Mouse (Mus musculus) ES-Bruce4 (cell line): ENCODE measurements around the gene Cpb1. TPM values are rescaled to one million over a fixed set of nuclear protein-coding genes. Genes with fewer than 3 reads are reported as not detected.

Experiments used
- H3K27ac ChIP-seq: 2 replicates; pipeline ENCODE4 v1.5.1; 2012; ENCODE audit warnings: low read length, inconsistent platforms; ENCODE audit not compliant: insufficient read depth
- H3K27me3 ChIP-seq: 2 replicates; pipeline ENCODE4 v1.6.1; 2012; ENCODE audit warnings: mild to moderate bottlenecking, low read length, inconsistent platforms; ENCODE audit not compliant: control insufficient read depth, poor library complexity, insufficient read depth, severe bottlenecking
- H3K36me3 ChIP-seq: 2 replicates; pipeline ENCODE4 v1.6.1; 2012; ENCODE audit warnings: inconsistent platforms, mild to moderate bottlenecking, low read length, moderate library complexity; ENCODE audit not compliant: control insufficient read depth, poor library complexity, insufficient read depth, severe bottlenecking
- H3K4me1 ChIP-seq: one replicate; pipeline ENCODE4 v1.8.1; 2011; ENCODE audit warnings: low read length; ENCODE audit not compliant: control insufficient read depth, insufficient read depth
- H3K4me3 ChIP-seq: 2 replicates; pipeline ENCODE4 v1.5.1; 2011; ENCODE audit warnings: low read depth, mild to moderate bottlenecking, low read length
- H3K9ac ChIP-seq: 2 replicates; pipeline ENCODE4 v1.6.1; 2012; ENCODE audit warnings: low read depth, mild to moderate bottlenecking, inconsistent platforms; ENCODE audit not compliant: poor library complexity, severe bottlenecking
- H3K9me3 ChIP-seq: replicated peaks from 2 replicates; pipeline ENCODE4 v1.6.1; 2012; ENCODE audit warnings: mild to moderate bottlenecking, low read length, inconsistent platforms; ENCODE audit not compliant: control insufficient read depth, poor library complexity, insufficient read depth, severe bottlenecking
- CTCF ChIP-seq: IDR thresholded peaks from one replicate; pipeline ENCODE4 v1.8.1; 2011; ENCODE audit warnings: low read depth, low read length
- EP300 ChIP-seq: IDR thresholded peaks from 2 replicates; pipeline ENCODE4 v1.6.1; 2011; ENCODE audit warnings: low read depth, low read length; ENCODE audit not compliant: insufficient read depth
- POLR2A ChIP-seq: IDR thresholded peaks from one replicate; pipeline ENCODE4 v1.8.1; 2011; ENCODE audit warnings: low read length; ENCODE audit not compliant: insufficient read depth
- polyA plus RNA-seq: library from polyadenylated mRNA; stranded (reverse); fragments of >200 nt; gene quantifications from 2 replicates; pipeline ENCODE4 v1.2.4, GENCODE M21; 2011; ENCODE audit warnings: low read depth; ENCODE audit not compliant: missing spikeins, insufficient read depth, insufficient read length

The Cpb1 gene
- polyA plus RNA-seq, 1 experiment, result 0.22 TPM

DNA sequence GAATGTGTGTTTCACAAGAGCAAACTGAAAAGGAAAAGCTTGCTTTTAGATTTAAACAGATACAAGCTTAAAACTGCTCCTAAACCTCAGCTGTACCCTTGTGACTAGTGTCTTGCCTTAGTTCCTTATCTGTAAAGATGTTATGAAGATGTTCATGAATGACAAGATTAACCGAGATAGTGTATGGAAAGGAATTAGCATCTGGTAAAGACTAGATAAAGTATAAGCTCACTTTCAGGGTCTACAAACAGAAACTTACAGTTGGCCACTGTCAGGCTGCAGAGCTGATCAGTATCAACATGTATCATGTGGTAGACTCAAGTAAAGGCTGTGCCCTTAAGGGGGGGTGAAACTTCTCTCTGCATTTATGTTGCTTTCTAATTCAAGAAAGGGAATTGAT, 31.6 kb downstream of the Cpb1 start:
- H3K4me1 ChIP-seq, result no peaks in the 10 kb centered on the region
- H3K27me3 ChIP-seq, result no peaks in the 10 kb centered on the region
- no peaks in the 10 kb centered on the region for H3K9me3 ChIP-seq
- no peak overlapping the region for H3K9ac ChIP-seq
- no peaks in the 10 kb centered on the region for H3K36me3 ChIP-seq
- H3K27ac ChIP-seq, result no peak overlapping the region
- TF ChIP-seq POLR2A (no peak), CTCF (no peak), EP300 (no peak)
- H3K4me3 ChIP-seq, result no peak overlapping the region

DNA sequence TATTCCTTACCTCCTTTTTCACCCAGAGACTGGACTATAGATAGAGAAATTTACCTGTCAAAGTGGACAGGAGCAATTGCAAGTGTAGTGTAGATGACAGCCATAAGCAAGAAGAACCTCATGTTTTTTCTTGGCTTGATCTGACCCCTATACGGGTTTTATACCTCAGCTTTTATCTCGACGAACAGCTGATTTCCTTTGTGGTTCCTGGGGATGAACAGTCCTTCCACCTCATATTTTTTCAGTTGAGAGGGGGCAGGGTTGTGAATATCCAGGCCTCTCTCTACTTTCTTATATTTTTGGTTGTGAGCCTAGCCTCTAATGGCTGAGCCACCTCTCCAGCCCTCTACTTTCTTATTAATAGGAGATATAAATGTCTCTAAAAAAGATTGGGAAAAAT, 33.5 kb downstream of the Cpb1 start, which contains the start of gene Cpa3:
Gene Cpa3 (minus strand): TSS at position 132 of the 400 bp plus-strand sequence.
- Histone ChIP-seq H3K4me1 (no peaks in the 10 kb centered on the region), H3K27me3 (no peaks in the 10 kb centered on the region), H3K27ac (no peak within 1 kb of the TSS), H3K4me3 (no peak within 1 kb of the TSS), H3K9me3 (no peaks in the 10 kb centered on the region), H3K36me3 (no peaks in the 10 kb centered on the region), H3K9ac (no peak within 1 kb of the TSS)
- no peak for TF ChIP-seq POLR2A
- no peak for TF ChIP-seq CTCF
- no peak for TF ChIP-seq EP300

DNA sequence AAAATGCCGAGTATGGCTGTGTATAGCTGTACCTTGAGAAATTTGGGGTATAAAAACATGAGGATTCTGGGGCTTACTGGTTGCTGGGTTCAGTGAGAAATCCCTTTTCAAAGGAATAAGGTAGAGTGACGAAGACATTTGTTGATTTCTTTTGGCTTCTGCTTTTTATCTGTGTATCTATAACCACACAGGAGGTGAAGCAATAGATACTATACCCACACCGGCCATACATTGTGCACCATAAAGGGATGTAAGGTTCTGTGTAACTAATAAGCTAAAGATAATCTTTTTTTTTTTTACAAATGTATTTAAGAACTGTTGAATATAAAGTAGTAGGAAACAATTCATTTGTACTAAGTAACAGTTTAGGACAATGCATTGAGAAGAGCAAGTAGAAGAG, 35.8 kb downstream of the Cpb1 start:
- Histone ChIP-seq H3K9me3 (no peaks in the 10 kb centered on the region), H3K4me1 (no peaks in the 10 kb centered on the region), H3K36me3 (no peaks in the 10 kb centered on the region), H3K27ac (no peak overlapping the region), H3K4me3 (no peak overlapping the region), H3K27me3 (no peaks in the 10 kb centered on the region), H3K9ac (no peak overlapping the region)
- TF ChIP-seq CTCF, result no peak
- TF ChIP-seq EP300, result no peak
- no peak for TF ChIP-seq POLR2A

DNA sequence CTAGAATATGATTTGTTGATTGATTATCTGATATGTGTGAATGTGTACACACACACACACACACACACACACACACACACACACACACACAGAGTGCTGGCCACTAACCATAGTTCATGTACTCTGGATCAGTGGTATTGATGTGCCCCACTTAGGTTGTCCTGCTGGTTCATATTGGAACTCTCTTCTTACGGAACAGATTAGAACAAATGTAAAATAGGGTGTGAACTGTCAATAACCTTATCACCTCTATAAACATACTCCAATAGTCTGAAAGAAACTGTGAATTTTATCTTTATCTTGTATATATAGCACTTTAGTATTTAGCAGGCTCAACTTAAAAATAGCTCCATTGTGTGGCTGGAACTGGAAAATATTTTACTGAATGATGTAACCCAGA, 38.6 kb downstream of the Cpb1 start:
- TF ChIP-seq EP300, result no peak
- no peak for TF ChIP-seq POLR2A
- H3K27ac ChIP-seq, result no peak overlapping the region

DNA sequence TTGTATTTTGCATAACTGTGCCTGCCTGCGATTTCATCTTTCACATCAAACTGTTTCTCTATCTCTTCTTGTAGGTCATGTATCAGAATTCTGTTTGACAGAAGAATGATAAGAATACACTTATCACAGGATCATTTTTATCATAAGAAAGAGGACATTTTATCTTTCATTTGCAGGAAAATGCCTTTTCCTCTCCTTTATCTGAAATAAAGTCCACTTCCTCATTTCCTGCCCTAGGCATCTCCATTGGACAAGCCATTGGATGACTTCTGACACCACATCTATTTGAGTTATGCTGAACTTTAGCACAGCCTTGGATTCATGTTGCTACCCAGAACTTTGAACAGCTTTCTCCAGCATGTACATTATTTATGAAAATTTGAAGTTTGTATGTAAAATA, 46.5 kb downstream of the Cpb1 start:
- H3K9me3 ChIP-seq, result no peaks in the 10 kb centered on the region
- H3K27ac ChIP-seq, result no peak overlapping the region
- no peaks in the 10 kb centered on the region; the same call in 1 of the 2 replicates for H3K27me3 ChIP-seq
- H3K4me1 ChIP-seq, result no peaks in the 10 kb centered on the region
- no peak overlapping the region for H3K4me3 ChIP-seq
- no peak for TF ChIP-seq POLR2A
- no peak for TF ChIP-seq EP300
- no peak for TF ChIP-seq CTCF
- H3K36me3 ChIP-seq, result no peaks in the 10 kb centered on the region
- no peak overlapping the region for H3K9ac ChIP-seq

More for the DNA sequence above, 38.6 kb downstream of the Cpb1 start:
- Histone ChIP-seq H3K4me1 (no peaks in the 10 kb centered on the region), H3K27me3 (no peaks in the 10 kb centered on the region), H3K9me3 (no peaks in the 10 kb centered on the region), H3K36me3 (no peaks in the 10 kb centered on the region), H3K4me3 (no peak overlapping the region), H3K9ac (no peak overlapping the region)

DNA sequence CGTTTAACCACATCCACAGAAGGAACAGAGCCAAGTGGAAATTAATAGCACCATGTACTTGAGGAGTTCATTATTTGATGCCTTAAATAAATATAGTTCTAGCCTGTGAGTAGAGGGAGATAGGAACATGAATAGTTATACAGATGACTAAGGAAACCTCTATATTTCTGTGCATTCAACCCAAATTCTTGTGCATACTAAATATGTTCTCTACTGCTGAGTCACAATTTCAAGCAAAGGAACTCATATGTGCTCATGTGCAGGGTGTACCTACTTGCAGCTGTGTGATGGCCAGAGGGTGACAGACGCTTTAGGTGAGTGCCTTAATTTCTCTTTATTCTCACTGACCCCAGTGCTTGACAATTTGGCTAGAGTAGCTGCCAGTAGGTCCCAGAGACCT, 50.1 kb downstream of the Cpb1 start:
- no peak overlapping the region for H3K4me3 ChIP-seq
- no peaks in the 10 kb centered on the region for H3K4me1 ChIP-seq
- no peak overlapping the region for H3K9ac ChIP-seq
- no peaks in the 10 kb centered on the region for H3K36me3 ChIP-seq
- TF ChIP-seq CTCF (no peak), POLR2A (no peak), EP300 (no peak)
- no peak overlapping the region for H3K27ac ChIP-seq
- no peaks in the 10 kb centered on the region for H3K9me3 ChIP-seq
- H3K27me3 ChIP-seq, result no peaks in the 10 kb centered on the region; the same call in 1 of the 2 replicates
